Mouse (Mus musculus) small intestine, adult 2 months (tissue): ENCODE data around the gene 1110051M20Rik. TPM values are rescaled to one million over a fixed set of nuclear protein-coding genes. Genes with fewer than 3 reads are reported as not detected.

ENCODE experiments used
- H3K27ac ChIP-seq: fragments of 200-500 bp; 2 replicates; pipeline ENCODE4 v1.5.1; 2012; ENCODE audit warnings: low read depth, low read length, control low read depth, inconsistent platforms; ENCODE audit not compliant: insufficient read depth
- H3K27me3 ChIP-seq: fragments of 200-500 bp; 2 replicates; pipeline ENCODE4 v1.6.1; 2012; ENCODE audit warnings: mild to moderate bottlenecking, moderate library complexity, low read length, inconsistent platforms; ENCODE audit not compliant: control insufficient read depth, insufficient read depth
- H3K36me3 ChIP-seq: fragments of 200-500 bp; 2 replicates; pipeline ENCODE4 v1.6.1; 2012; ENCODE audit warnings: mild to moderate bottlenecking, low read length, control low read depth, inconsistent platforms; ENCODE audit not compliant: control insufficient read depth, insufficient read depth
- H3K4me1 ChIP-seq: fragments of 200-500 bp; 2 replicates; pipeline ENCODE4 v1.6.1; 2012; ENCODE audit warnings: low read length, inconsistent platforms, mixed read lengths; ENCODE audit not compliant: control insufficient read depth, insufficient read depth, insufficient read length
- H3K4me3 ChIP-seq: fragments of 200-500 bp; 2 replicates; pipeline ENCODE4 v1.5.1; 2012; ENCODE audit warnings: low read depth, mild to moderate bottlenecking, control low read depth, inconsistent platforms, low read length, moderate library complexity
- CTCF ChIP-seq: fragments of 200-500 bp; IDR thresholded peaks from 2 replicates; pipeline ENCODE4 v1.5.1; 2012; ENCODE audit warnings: low read depth, mild to moderate bottlenecking, control low read depth, inconsistent platforms, low read length, moderate library complexity, mixed read lengths; ENCODE audit not compliant: insufficient replicate concordance, insufficient read length; ENCODE audit errors: extremely low read depth
- POLR2A ChIP-seq: fragments of 200-500 bp; IDR thresholded peaks from 2 replicates; pipeline ENCODE4 v1.6.1; 2012; ENCODE audit warnings: low read depth, mild to moderate bottlenecking, control low read depth, inconsistent platforms, low read length, moderate library complexity
- WGBS: fragments of 180-500 bp; shearing (Covaris S2); methylation state at CpG from one replicate; pipeline ENCODE4 v1.1.7; 2018; 5-methylcytosine and 5-hydroxymethylcytosine counted together
- polyA plus RNA-seq: library from polyadenylated mRNA; depleted of rRNA; stranded (reverse); fragments of >200 nt; gene quantifications from 2 replicates; pipeline ENCODE4 v1.2.3, GENCODE M21; 2012

The 1110051M20Rik gene
- polyA plus RNA-seq, 1 experiment = 3.9 TPM

GRCm38 (mm10) chr2:91349974-91350457 lies 94.5 kb downstream of the 1110051M20Rik start:
- no peak for TF ChIP-seq CTCF
- no peak for TF ChIP-seq POLR2A
- no peaks in the 10 kb centered on the region for H3K27me3 ChIP-seq
- peaks cover 11% of the 10 kb centered on the region for H3K4me1 ChIP-seq
- 25% methylated on average over 6 of the region's 6 CpGs for WGBS
- H3K4me3 ChIP-seq = no peak overlapping the region
- no peaks in the 10 kb centered on the region for H3K36me3 ChIP-seq
- H3K27ac ChIP-seq = peak overlapping the region; percentile 81

GRCm38 (mm10) chr2:91348936-91349335 lies 95.6 kb downstream of the 1110051M20Rik start:
- H3K4me3 ChIP-seq = no peak overlapping the region
- 66% methylated on average over 4 of the region's 4 CpGs for WGBS
- H3K27ac ChIP-seq = peak overlapping the region; percentile 87
- no peaks in the 10 kb centered on the region for H3K27me3 ChIP-seq
- peaks cover 11% of the 10 kb centered on the region for H3K4me1 ChIP-seq
- TF ChIP-seq POLR2A = no peak
- no peak for TF ChIP-seq CTCF
- H3K36me3 ChIP-seq = no peaks in the 10 kb centered on the region

GRCm38 (mm10) chr2:91345644-91346043 lies 98.9 kb downstream of the 1110051M20Rik start:
- no peaks in the 10 kb centered on the region for H3K27me3 ChIP-seq
- TF ChIP-seq POLR2A = no peak
- no peak for TF ChIP-seq CTCF
- H3K4me1 ChIP-seq = peaks cover 10% of the 10 kb centered on the region
- H3K27ac ChIP-seq = no peak overlapping the region
- H3K4me3 ChIP-seq = no peak overlapping the region
- WGBS = 97% methylated on average over 1 of the region's 1 CpGs
- H3K36me3 ChIP-seq = no peaks in the 10 kb centered on the region

GRCm38 (mm10) chr2:91339591-91339990 lies 104.9 kb downstream of the 1110051M20Rik start:
- Histone ChIP-seq H3K36me3 (no peaks in the 10 kb centered on the region), H3K4me1 (peaks cover 5% of the 10 kb centered on the region; the same call in 1 of the 2 replicates), H3K4me3 (no peak overlapping the region), H3K27ac (no peak overlapping the region), H3K27me3 (no peaks in the 10 kb centered on the region)
- TF ChIP-seq CTCF (no peak), POLR2A (no peak)
- 88% methylated on average over 2 of the region's 2 CpGs for WGBS

- Histone ChIP-seq H3K4me3 (no peak overlapping the region), H3K36me3 (no peaks in the 10 kb centered on the region), H3K4me1 (peaks cover 8% of the 10 kb centered on the region; the same call in 1 of the 2 replicates), H3K27me3 (no peaks in the 10 kb centered on the region), H3K27ac (no peak overlapping the region)
- TF ChIP-seq POLR2A = no peak
- TF ChIP-seq CTCF = no peak
- 39% methylated on average over 4 of the region's 4 CpGs for WGBS
These were observed 109.4 kb downstream of the 1110051M20Rik start for GRCm38 (mm10) chr2:91335128-91335527.

- TF ChIP-seq POLR2A (no peak), CTCF (no peak)
- WGBS = 58% methylated on average over 7 of the region's 7 CpGs
- no peaks in the 10 kb centered on the region for H3K36me3 ChIP-seq
- peaks cover 13% of the 10 kb centered on the region; the same call in 1 of the 2 replicates for H3K4me1 ChIP-seq
- H3K27me3 ChIP-seq = no peaks in the 10 kb centered on the region
- no peak overlapping the region for H3K27ac ChIP-seq
- H3K4me3 ChIP-seq = no peak overlapping the region
These were observed 113.3 kb downstream of the 1110051M20Rik start for GRCm38 (mm10) chr2:91331051-91331843.

GRCm38 (mm10) chr2:91329996-91330738 lies 114.3 kb downstream of the 1110051M20Rik start:
- TF ChIP-seq POLR2A (no peak), CTCF (no peak)

More at GRCm38 (mm10) chr2:91329996-91330738, 114.3 kb downstream of the 1110051M20Rik start:
- Histone ChIP-seq H3K27me3 (no peaks in the 10 kb centered on the region), H3K4me1 (peaks cover 13% of the 10 kb centered on the region; the same call in 1 of the 2 replicates), H3K4me3 (no peak overlapping the region), H3K36me3 (no peaks in the 10 kb centered on the region), H3K27ac (no peak overlapping the region)
- 87% methylated on average over 8 of the region's 8 CpGs for WGBS
